Mouse (Mus musculus) myocyte (in vitro differentiated cells): ENCODE measurements around the gene B3gnt5. TPM values are rescaled to one million over a fixed set of nuclear protein-coding genes. Genes with fewer than 3 reads are reported as not detected.
A peak's percentile ranks its signal among the peaks of the same experiment; 100 is the strongest.
"Not testable (repeated sequence)": the region's sequence is repeated elsewhere in the genome, so short reads cannot be mapped to it uniquely, and the experiment has no call there.

Experiments used
- H3K27me3 ChIP-seq: one replicate; pipeline ENCODE4 v1.6.1; 2011; ENCODE audit not compliant: control insufficient read depth, insufficient read depth, insufficient read length
- H3K36me3 ChIP-seq: one replicate; pipeline ENCODE4 v1.6.1; 2011; ENCODE audit not compliant: control insufficient read depth, insufficient read depth
- H3K4me2 ChIP-seq: one replicate; pipeline ENCODE4 v1.6.1; 2011; ENCODE audit warnings: low read depth, control low read depth
- H3K4me3 ChIP-seq: one replicate; pipeline ENCODE4 v1.5.1; 2011; ENCODE audit warnings: mild to moderate bottlenecking, control low read depth, moderate library complexity
- H3K79me2 ChIP-seq: one replicate; pipeline ENCODE4 v1.6.1; 2011; ENCODE audit not compliant: control insufficient read depth, insufficient read depth
- H3ac ChIP-seq: one replicate; pipeline ENCODE4 v1.6.1; 2011; ENCODE audit not compliant: control insufficient read depth, insufficient read length
- CEBPB ChIP-seq: IDR thresholded peaks from 2 replicates; pipeline ENCODE4 v1.6.1; 2011; ENCODE audit warnings: mild to moderate bottlenecking, moderate library complexity; ENCODE audit not compliant: poor library complexity, insufficient read depth, severe bottlenecking
- E2F4 ChIP-seq: IDR thresholded peaks from one replicate; pipeline ENCODE4 v1.6.1; 2011; ENCODE audit warnings: mild to moderate bottlenecking, control low read depth, moderate library complexity; ENCODE audit not compliant: insufficient read depth
- MAX ChIP-seq: IDR thresholded peaks from one replicate; pipeline ENCODE4 v1.6.1; 2011; ENCODE audit warnings: low read depth, mild to moderate bottlenecking, control low read depth
- MYOD1 ChIP-seq, 3 experiments: IDR thresholded peaks; one replicate each; pipeline ENCODE4 v1.6.1; 2011; ENCODE audit warnings: control low read depth in 2 of 3, low read depth in 2 of 3, mild to moderate bottlenecking in 2 of 3, moderate library complexity in 1 of 3; ENCODE audit not compliant: insufficient read length in 2 of 3, control insufficient read depth in 1 of 3
- MYOG ChIP-seq, 3 experiments: IDR thresholded peaks; one replicate each; pipeline ENCODE4 v1.6.1; 2011; ENCODE audit warnings: control low read depth in 2 of 3, low read depth in 2 of 3, mild to moderate bottlenecking in 2 of 3; ENCODE audit not compliant: insufficient read length in 2 of 3, control insufficient read depth in 1 of 3, insufficient read depth in 1 of 3
- POLR2A ChIP-seq: IDR thresholded peaks from one replicate; pipeline ENCODE4 v1.6.1; 2011; ENCODE audit warnings: low read depth, mild to moderate bottlenecking, control low read depth, moderate library complexity; ENCODE audit not compliant: insufficient read length
- POLR2AphosphoS2 ChIP-seq: IDR thresholded peaks from one replicate; pipeline ENCODE4 v1.6.1; 2011; ENCODE audit warnings: low read depth, control low read depth; ENCODE audit not compliant: insufficient read length
- REST ChIP-seq: IDR thresholded peaks from one replicate; pipeline ENCODE4 v1.6.1; 2011; ENCODE audit warnings: mild to moderate bottlenecking, control low read depth, moderate library complexity; ENCODE audit not compliant: insufficient read depth, insufficient read length
- SRF ChIP-seq: IDR thresholded peaks from one replicate; pipeline ENCODE4 v1.6.1; 2011; ENCODE audit warnings: low read depth; ENCODE audit not compliant: control insufficient read depth, insufficient read length
- TCF12 ChIP-seq: IDR thresholded peaks from one replicate; pipeline ENCODE4 v1.6.1; 2011; ENCODE audit warnings: mild to moderate bottlenecking, control low read depth; ENCODE audit not compliant: poor library complexity, insufficient read depth, severe bottlenecking
- TCF3 ChIP-seq: IDR thresholded peaks from one replicate; pipeline ENCODE4 v1.6.1; 2011; ENCODE audit warnings: low read depth, control low read depth; ENCODE audit not compliant: insufficient read length
- USF1 ChIP-seq: IDR thresholded peaks from one replicate; pipeline ENCODE4 v1.6.1; 2011; ENCODE audit warnings: low read depth, mild to moderate bottlenecking, control low read depth, moderate library complexity
- polyA plus RNA-seq: library from polyadenylated mRNA; unstranded; fragments of >200 nt; fragmentation: generic; extraction: Trizol; gene quantifications from one replicate; pipeline ENCODE4 v1.2.1, GENCODE M21; 2012; ENCODE audit warnings: missing spikeins

B3gnt5 gene
- 0.40 TPM for polyA plus RNA-seq

GRCm38 (mm10) chr16:19760074-19760473 lies at the start of gene B3gnt5:
B3gnt5 (plus strand) TSS chr16:19760208.
- H3K36me3 ChIP-seq, result no peaks in the 10 kb centered on the region
- peak within 1 kb of the TSS; percentile 74 for H3K4me2 ChIP-seq
- H3K4me3 ChIP-seq, result peak within 1 kb of the TSS; percentile 20
- H3K79me2 ChIP-seq, result no peaks in the 10 kb centered on the region
- H3K27me3 ChIP-seq, result peaks cover 7% of the 10 kb centered on the region
- H3ac ChIP-seq, result peak within 1 kb of the TSS; percentile 7
- TF ChIP-seq TCF3 (no peak), POLR2A (no peak), MYOD1 (IDR thresholded peaks at IDR 0.05; ENCODE audit: control insufficient read depth in 1 of 3, insufficient read length in 2 of 3, low read depth in 2 of 3) (no peak), REST (no peak), USF1 (no peak), POLR2AphosphoS2 (no peak), MYOG (IDR thresholded peaks at IDR 0.05; ENCODE audit: control insufficient read depth in 1 of 3, insufficient read depth in 1 of 3, insufficient read length in 2 of 3, low read depth in 2 of 3) (no peak), TCF12 (no peak), MAX (no peak), CEBPB (no peak), E2F4 (no peak), SRF (no peak)

GRCm38 (mm10) chr16:19720959-19721358 lies 39.0 kb upstream of the B3gnt5 start:
- H3K4me2 ChIP-seq, result no peak overlapping the region
- TF ChIP-seq E2F4 (no peak), SRF (no peak)
- no peaks in the 10 kb centered on the region for H3K79me2 ChIP-seq
- H3K36me3 ChIP-seq, result no peaks in the 10 kb centered on the region
- H3K27me3 ChIP-seq, result no peaks in the 10 kb centered on the region
- no peak overlapping the region for H3K4me3 ChIP-seq
- H3ac ChIP-seq, result no peak overlapping the region

- H3K4me2 ChIP-seq, H3K27me3 ChIP-seq, H3K36me3 ChIP-seq, H3K79me2 ChIP-seq, H3K4me3 ChIP-seq, H3ac ChIP-seq: not testable (repeated sequence)
Measured at GRCm38 (mm10) chr16:19724139-19724538, 35.9 kb upstream of the B3gnt5 start.

- Histone ChIP-seq H3ac (no peak overlapping the region), H3K4me2 (no peak overlapping the region), H3K27me3 (no peaks in the 10 kb centered on the region), H3K4me3 (no peak overlapping the region), H3K36me3 (no peaks in the 10 kb centered on the region), H3K79me2 (no peaks in the 10 kb centered on the region)
- TF ChIP-seq USF1 (no peak), TCF3 (no peak), MAX (no peak)
Measured at GRCm38 (mm10) chr16:19732896-19733295, 27.1 kb upstream of the B3gnt5 start.

GRCm38 (mm10) chr16:19760505-19761496 lies 793 bp downstream of the B3gnt5 start:
- no peaks in the 10 kb centered on the region for H3K36me3 ChIP-seq
- peaks cover 7% of the 10 kb centered on the region for H3K27me3 ChIP-seq
- H3ac ChIP-seq, result peak overlapping the region; percentile 7
- H3K4me2 ChIP-seq, result peak overlapping the region; percentile 74
- TF ChIP-seq TCF3 (no peak), MYOG (IDR thresholded peaks at IDR 0.05; ENCODE audit: control insufficient read depth in 1 of 3, insufficient read depth in 1 of 3, insufficient read length in 2 of 3, low read depth in 2 of 3) (no peak), REST (no peak), E2F4 (no peak), MAX (no peak), USF1 (no peak), POLR2A (no peak), SRF (no peak), TCF12 (no peak), MYOD1 (IDR thresholded peaks at IDR 0.05; ENCODE audit: control insufficient read depth in 1 of 3, insufficient read length in 2 of 3, low read depth in 2 of 3) (no peak), POLR2AphosphoS2 (no peak), CEBPB (no peak)
- peak overlapping the region; percentile 20 for H3K4me3 ChIP-seq
- H3K79me2 ChIP-seq, result no peaks in the 10 kb centered on the region
